Mouse (Mus musculus) midbrain, embryonic 14.5 days (tissue): Measurements from ENCODE around the gene Col15a1. TPM values are rescaled to one million over a fixed set of nuclear protein-coding genes. Genes with fewer than 3 reads are reported as not detected.

Experiments used
- ATAC-seq: fragments of 200-750 bp; cut with Nextera tagmentation; 2 replicates; pipeline ENCODE4 v1.8.0; 2017; ENCODE audit warnings: moderate number of reproducible peaks, moderate library complexity; ENCODE audit not compliant: low FRiP score, low TSS enrichment
- DNase-seq: peaks from one replicate; pipeline ENCODE4 v3.0.0-alpha.2; 2015
- H3K27ac ChIP-seq: fragments of 300-500 bp; sonication (generic); replicated peaks from 2 replicates; pipeline ENCODE4 v1.5.1; 2014; ENCODE audit warnings: mild to moderate bottlenecking, low read depth, low read length, moderate library complexity
- H3K27me3 ChIP-seq: fragments of 300-500 bp; sonication (generic); 2 replicates; pipeline ENCODE4 v1.6.1; 2014; ENCODE audit warnings: low read length, control low read depth, mixed read lengths; ENCODE audit not compliant: control insufficient read depth, insufficient read depth
- H3K36me3 ChIP-seq: fragments of 300-500 bp; sonication (generic); 2 replicates; pipeline ENCODE4 v1.6.1; 2014; ENCODE audit warnings: low read length, control low read depth; ENCODE audit not compliant: control insufficient read depth, insufficient read depth
- H3K4me1 ChIP-seq: fragments of 300-500 bp; sonication (generic); 2 replicates; pipeline ENCODE4 v1.6.1; 2014; ENCODE audit warnings: mild to moderate bottlenecking, antibody characterized with exemption, low read length, control low read depth; ENCODE audit not compliant: control insufficient read depth, insufficient read depth
- H3K4me2 ChIP-seq: fragments of 300-500 bp; sonication (generic); 2 replicates; pipeline ENCODE4 v1.6.1; 2014; ENCODE audit warnings: mild to moderate bottlenecking, low read length, moderate library complexity
- H3K4me3 ChIP-seq: fragments of 300-500 bp; sonication (generic); replicated peaks from 2 replicates; pipeline ENCODE4 v1.5.1; 2014; ENCODE audit warnings: low read depth, low read length
- H3K9ac ChIP-seq: fragments of 300-500 bp; sonication (generic); replicated peaks from 2 replicates; pipeline ENCODE4 v1.6.1; 2014; ENCODE audit warnings: mild to moderate bottlenecking, low read length, moderate library complexity
- H3K9me3 ChIP-seq: fragments of 300-500 bp; sonication (generic); 2 replicates; pipeline ENCODE4 v1.6.1; 2016; ENCODE audit warnings: low read length, control low read depth, mixed read lengths; ENCODE audit not compliant: control insufficient read depth
- WGBS: fragments of 180-500 bp; shearing (Covaris S2); extraction: QIAGEN DNeasy Blood & Tissue Kit; methylation state at CpG from one replicate; pipeline ENCODE4 v1.1.7; 2014; 5-methylcytosine and 5-hydroxymethylcytosine counted together
- polyA plus RNA-seq: library from polyadenylated mRNA; unstranded; fragments of >200 nt; fragmentation: Nextera tagmentation; extraction: Ambion mirVana; gene quantifications from 2 replicates; pipeline ENCODE4 v1.2.1, GENCODE M21; 2014

The Col15a1 gene
- polyA plus RNA-seq, 1 experiment from 2014 or later = 3.0 TPM

DNA sequence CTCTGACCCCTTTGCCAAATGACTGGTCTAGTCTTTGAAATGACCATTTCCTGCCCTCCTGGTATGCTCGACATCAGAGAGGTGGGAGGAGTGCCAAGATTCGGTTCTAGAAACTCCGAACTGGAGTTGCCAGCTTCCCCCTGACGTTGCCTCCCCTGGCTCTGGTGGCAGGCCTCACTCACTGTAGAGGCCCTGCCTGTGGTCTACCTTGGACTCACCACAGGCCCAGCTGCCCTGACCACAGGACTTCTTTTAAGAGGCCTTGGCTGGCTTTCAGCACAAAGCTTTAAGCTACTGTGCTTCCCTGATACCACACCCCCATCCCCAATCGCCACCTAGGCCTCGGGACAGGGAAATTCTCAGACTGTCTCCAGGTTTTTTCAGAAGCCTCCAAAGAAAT lies 21.4 kb upstream of the Col15a1 start:
- ATAC-seq (no peak), DNase-seq (no peak)
- H3K4me2 ChIP-seq = no peak overlapping the region
- no peak overlapping the region for H3K27ac ChIP-seq
- 82% methylated on average over 6 of the region's 6 CpGs for WGBS
- H3K4me1 ChIP-seq = no peaks in the 10 kb centered on the region
- no peaks in the 10 kb centered on the region for H3K9me3 ChIP-seq
- H3K36me3 ChIP-seq = no peaks in the 10 kb centered on the region
- no peak overlapping the region for H3K9ac ChIP-seq
- no peak overlapping the region for H3K4me3 ChIP-seq
- no peaks in the 10 kb centered on the region for H3K27me3 ChIP-seq

DNA sequence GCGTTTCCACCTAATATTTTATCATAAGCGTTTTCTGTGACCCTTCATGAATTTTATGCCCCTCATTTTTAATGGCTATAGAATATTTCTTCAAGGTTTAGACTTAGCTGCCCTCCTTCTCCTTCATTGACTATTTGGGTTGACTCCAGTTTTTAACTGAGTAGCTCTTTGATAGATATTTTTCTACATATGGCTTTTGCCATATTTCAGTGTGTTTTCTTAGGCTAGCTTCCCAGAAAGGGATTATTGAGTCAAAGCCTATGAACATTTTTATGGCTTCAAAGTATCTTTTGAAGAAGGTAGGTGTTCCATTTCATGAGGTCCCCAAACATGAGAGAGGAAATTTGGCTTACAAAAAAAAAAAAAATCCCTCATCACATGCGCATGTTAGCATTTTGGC lies 11.8 kb upstream of the Col15a1 start:
- 90% methylated on average over 3 of the region's 3 CpGs for WGBS
- Histone ChIP-seq H3K9ac (no peak overlapping the region), H3K4me2 (no peak overlapping the region), H3K4me3 (no peak overlapping the region), H3K27ac (no peak overlapping the region), H3K36me3 (no peaks in the 10 kb centered on the region), H3K4me1 (no peaks in the 10 kb centered on the region), H3K9me3 (no peaks in the 10 kb centered on the region), H3K27me3 (no peaks in the 10 kb centered on the region)
- no peak for ATAC-seq
- DNase-seq = no peak

DNA sequence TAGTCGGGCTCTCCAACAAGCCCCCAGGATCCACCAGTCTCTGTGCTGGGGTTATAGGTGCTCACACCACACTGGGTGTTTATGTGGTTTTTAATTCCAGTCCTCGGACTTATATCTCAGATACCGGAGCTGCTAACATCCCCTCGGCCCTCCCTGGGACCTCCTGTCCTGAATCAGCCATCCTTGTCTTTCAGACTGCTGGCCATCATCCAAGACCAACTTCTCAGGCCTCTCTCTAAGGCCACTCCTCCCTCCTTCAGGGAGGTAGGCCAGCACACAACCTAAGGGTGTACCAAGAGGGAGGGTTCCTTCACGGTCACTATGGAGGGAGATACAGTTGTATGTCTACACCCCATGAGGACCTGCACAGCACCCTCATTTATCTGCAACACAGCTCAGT lies 4.3 kb upstream of the Col15a1 start:
- DNase-seq = no peak
- ATAC-seq = no peak
- no peak overlapping the region for H3K27ac ChIP-seq
- H3K4me1 ChIP-seq = no peaks in the 10 kb centered on the region
- H3K4me3 ChIP-seq = no peak overlapping the region
- no peaks in the 10 kb centered on the region for H3K9me3 ChIP-seq
- H3K9ac ChIP-seq = no peak overlapping the region
- H3K4me2 ChIP-seq = no peak overlapping the region
- WGBS = 85% methylated on average over 5 of the region's 5 CpGs
- no peaks in the 10 kb centered on the region for H3K36me3 ChIP-seq
- peaks cover 23% of the 10 kb centered on the region for H3K27me3 ChIP-seq

DNA sequence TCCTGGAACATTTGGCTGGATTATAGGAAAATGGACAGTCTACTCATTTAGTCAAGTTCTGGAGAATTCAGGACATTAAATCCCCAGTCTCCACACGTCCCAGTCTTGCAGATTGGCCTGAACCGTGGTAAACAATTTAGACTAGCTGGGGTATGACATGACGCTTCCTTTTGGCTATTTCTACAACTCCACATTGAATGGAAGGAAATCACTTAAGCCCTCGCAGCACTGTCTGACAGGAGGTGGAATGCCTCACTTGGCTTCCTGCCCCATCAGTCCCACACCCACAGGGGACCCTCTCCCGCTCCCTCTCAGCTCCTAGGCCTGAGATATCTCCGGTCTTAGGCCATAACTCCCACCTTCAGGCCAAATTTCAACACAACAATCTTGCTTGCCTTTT lies 2.1 kb upstream of the Col15a1 start:
- H3K27ac ChIP-seq = no peak overlapping the region
- DNase-seq (no peak), ATAC-seq (no peak)
- H3K9ac ChIP-seq = no peak overlapping the region
- no peak overlapping the region for H3K4me3 ChIP-seq
- no peaks in the 10 kb centered on the region for H3K36me3 ChIP-seq
- H3K4me1 ChIP-seq = no peaks in the 10 kb centered on the region
- no peak overlapping the region for H3K4me2 ChIP-seq
- H3K27me3 ChIP-seq = peaks cover 38% of the 10 kb centered on the region
- H3K9me3 ChIP-seq = no peaks in the 10 kb centered on the region
- 75% methylated on average over 6 of the region's 6 CpGs for WGBS

DNA sequence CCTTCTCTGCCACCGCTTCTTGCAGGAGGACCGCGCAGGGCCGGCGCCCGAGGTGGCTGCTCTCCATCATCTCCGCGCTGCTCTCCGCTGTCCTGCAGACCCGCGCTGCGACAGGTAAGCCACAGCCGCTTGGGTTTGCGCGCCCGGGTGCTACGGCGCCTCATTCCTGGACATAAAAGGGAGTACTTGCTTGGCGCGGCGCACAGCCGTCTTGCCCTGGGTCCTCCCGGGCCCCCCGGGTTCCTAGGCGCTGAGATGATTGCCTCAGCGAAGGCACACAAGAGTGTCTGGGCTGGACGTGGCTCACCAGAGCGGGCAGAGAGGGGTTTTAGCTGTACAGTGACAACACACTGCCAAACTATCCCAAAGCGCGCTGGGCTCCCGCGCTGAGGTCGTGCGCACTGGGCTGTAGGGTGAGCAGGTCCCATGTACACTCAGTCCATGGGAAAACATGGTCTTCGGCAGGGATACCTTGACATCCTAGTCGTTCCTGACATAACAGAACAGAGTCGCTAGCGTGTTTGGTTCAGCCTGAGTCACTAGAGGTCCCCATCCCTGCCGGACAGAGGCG lies 545 bp downstream of the Col15a1 start:
- H3K27ac ChIP-seq = no peak overlapping the region
- H3K4me2 ChIP-seq = peak overlapping the region; percentile 71
- 0 out of 2 replicates have a peak, but pooled peaks have one; percentile 2 for ATAC-seq
- DNase-seq = peak; percentile 57
- peak overlapping the region; percentile 65 for H3K9ac ChIP-seq
- H3K4me1 ChIP-seq = no peaks in the 10 kb centered on the region
- H3K27me3 ChIP-seq = peaks cover 38% of the 10 kb centered on the region
- no peaks in the 10 kb centered on the region for H3K9me3 ChIP-seq
- WGBS = 3% methylated on average over 40 of the region's 40 CpGs
- H3K4me3 ChIP-seq = peak overlapping the region; percentile 47
- no peaks in the 10 kb centered on the region for H3K36me3 ChIP-seq

DNA sequence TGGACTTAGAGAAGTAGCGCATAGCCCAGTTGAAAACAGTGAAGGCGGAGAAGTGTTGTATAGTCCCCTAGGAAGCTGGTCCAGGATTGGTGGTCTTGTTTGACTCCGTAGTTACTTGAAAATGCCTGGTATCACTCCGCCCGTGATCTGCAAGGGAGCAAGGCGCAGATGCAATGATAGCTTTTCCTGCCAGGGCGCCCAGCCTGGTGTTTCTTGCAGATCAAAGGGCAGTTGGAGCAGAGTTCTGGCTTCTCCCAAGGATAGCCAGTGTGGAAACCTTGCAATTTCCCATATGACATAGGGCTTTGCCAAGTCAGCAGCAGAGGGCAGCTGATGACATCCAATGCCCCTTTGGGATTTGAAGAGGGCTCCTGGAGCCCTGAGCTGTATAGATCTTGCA lies 1.5 kb downstream of the Col15a1 start:
- Histone ChIP-seq H3K9me3 (no peaks in the 10 kb centered on the region), H3K4me2 (no peak overlapping the region), H3K36me3 (no peaks in the 10 kb centered on the region), H3K4me3 (no peak overlapping the region), H3K27me3 (peaks cover 38% of the 10 kb centered on the region), H3K9ac (no peak overlapping the region), H3K4me1 (no peaks in the 10 kb centered on the region), H3K27ac (no peak overlapping the region)
- ATAC-seq (no peak), DNase-seq (no peak)
- 81% methylated on average over 7 of the region's 7 CpGs for WGBS

DNA sequence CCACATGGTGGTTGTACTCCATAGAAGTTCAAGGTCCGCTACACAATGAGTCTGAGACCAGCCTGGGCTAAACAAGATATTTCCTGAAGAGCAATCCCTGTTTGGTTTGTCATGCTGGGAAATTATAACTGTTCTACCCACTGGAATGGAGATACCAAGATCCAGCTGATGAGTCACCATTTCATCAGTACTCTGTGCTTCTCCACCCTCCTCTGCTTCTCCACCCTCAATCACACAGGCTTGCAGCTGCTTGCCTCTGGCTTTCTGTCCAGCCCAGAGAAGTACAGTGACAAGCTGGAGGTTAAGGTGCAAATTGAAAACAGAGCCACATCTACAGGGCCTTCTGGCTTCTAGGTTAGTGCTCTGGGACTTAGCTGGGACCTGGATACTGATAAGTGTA lies 10.9 kb downstream of the Col15a1 start:
- no peaks in the 10 kb centered on the region for H3K9me3 ChIP-seq
- no peaks in the 10 kb centered on the region for H3K4me1 ChIP-seq
- H3K36me3 ChIP-seq = no peaks in the 10 kb centered on the region
- no peak overlapping the region for H3K4me2 ChIP-seq
- no peaks in the 10 kb centered on the region for H3K27me3 ChIP-seq
- 92% methylated on average over 1 of the region's 1 CpGs for WGBS
- no peak for DNase-seq
- H3K4me3 ChIP-seq = no peak overlapping the region
- ATAC-seq = no peak
- no peak overlapping the region for H3K9ac ChIP-seq
- H3K27ac ChIP-seq = no peak overlapping the region

DNA sequence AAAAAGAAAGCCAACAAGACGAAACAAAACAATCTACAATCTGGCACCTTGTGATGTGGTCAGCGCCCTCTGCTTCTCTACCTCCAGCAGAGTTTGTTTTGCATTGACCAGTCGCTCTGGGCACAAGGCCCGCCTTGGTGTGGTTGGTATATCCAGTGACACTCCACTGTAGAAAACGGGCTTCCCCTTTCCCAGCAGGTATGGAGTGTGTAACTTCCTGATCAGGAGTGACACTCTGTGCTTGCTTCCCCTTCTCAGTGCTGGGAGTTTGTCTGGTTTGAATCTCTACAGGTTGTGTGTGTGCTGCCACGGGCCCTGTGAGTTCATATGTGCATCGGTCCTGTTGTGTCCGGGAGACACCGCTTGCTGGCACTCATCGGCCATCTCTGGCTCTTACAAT lies 11.4 kb downstream of the Col15a1 start:
- H3K27me3 ChIP-seq = no peaks in the 10 kb centered on the region
- H3K36me3 ChIP-seq = no peaks in the 10 kb centered on the region
- no peaks in the 10 kb centered on the region for H3K9me3 ChIP-seq
- WGBS = 89% methylated on average over 10 of the region's 10 CpGs
- H3K9ac ChIP-seq = no peak overlapping the region
- H3K4me1 ChIP-seq = no peaks in the 10 kb centered on the region
- no peak for DNase-seq
- no peak overlapping the region for H3K4me2 ChIP-seq
- no peak overlapping the region for H3K4me3 ChIP-seq
- H3K27ac ChIP-seq = no peak overlapping the region
- no peak for ATAC-seq

DNA sequence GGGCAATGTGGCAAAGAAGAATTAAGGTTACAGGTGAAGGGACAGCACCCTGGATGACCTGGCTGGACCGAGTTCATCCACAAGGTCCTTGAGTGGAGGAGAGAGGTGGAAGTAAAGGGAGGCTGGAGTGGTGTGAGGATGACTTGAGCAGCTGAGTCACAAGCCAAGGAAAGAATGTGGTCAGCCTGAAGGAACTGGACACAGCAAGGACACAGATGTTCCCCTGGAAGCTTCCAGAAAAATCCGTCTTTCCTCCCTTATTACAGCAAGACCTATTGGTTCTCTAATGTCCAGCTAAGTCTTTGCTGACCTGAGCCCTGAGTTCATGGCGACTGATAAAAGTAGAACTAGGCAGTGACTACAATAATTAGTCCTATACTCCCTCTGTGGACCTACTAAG lies 12.6 kb downstream of the Col15a1 start:
- Histone ChIP-seq H3K27ac (no peak overlapping the region), H3K4me3 (no peak overlapping the region), H3K4me1 (no peaks in the 10 kb centered on the region), H3K36me3 (no peaks in the 10 kb centered on the region), H3K4me2 (no peak overlapping the region), H3K9ac (no peak overlapping the region), H3K27me3 (no peaks in the 10 kb centered on the region), H3K9me3 (no peaks in the 10 kb centered on the region)
- ATAC-seq = no peak
- DNase-seq = no peak
- 89% methylated on average over 3 of the region's 3 CpGs for WGBS
